Mouse (Mus musculus) brain, embryonic 14.5 days (tissue): ENCODE results near the gene Pex14.

Experiments used
- CTCF ChIP-seq: fragments of 200-500 bp; IDR thresholded peaks from 2 replicates; pipeline ENCODE4 v1.5.1; 2012; ENCODE audit warnings: inconsistent platforms, mild to moderate bottlenecking, moderate library complexity, borderline replicate concordance; ENCODE audit not compliant: insufficient read depth, insufficient read length; ENCODE audit errors: extremely low read depth
- POLR2A ChIP-seq: fragments of 200-500 bp; IDR thresholded peaks from 2 replicates; pipeline ENCODE4 v1.6.1; 2012; ENCODE audit warnings: mild to moderate bottlenecking, inconsistent platforms, borderline replicate concordance; ENCODE audit not compliant: poor library complexity, insufficient read depth, insufficient read length, severe bottlenecking; ENCODE audit errors: extremely low read depth

DNA sequence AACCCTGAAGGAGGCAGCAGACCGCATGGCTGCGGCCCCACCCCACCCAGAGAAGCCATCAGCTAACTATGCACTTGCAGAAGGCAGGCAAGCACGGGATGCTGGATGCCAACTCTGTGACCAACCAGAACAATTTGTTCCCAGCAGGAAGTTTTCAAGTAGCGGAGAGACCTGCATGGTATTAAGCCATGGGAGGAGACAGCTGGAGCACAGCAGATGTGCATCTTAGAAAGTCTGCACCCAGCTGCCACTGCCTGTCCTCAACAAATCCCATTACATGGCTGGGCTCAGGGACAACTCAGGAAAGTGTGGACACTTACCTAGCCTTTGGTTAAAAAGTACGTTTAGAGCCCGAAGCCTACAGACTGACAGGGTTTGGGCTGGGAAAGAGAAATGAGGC is 117.4 kb downstream of the Pex14 start:
- TF ChIP-seq CTCF, result no peak
- no peak for TF ChIP-seq POLR2A
